Mouse (Mus musculus): ENCODE measurements around the gene Efna3.

GRCm38 (mm10) chr3:89351271-89351670 is 28.5 kb upstream of the Efna3 start:
- no peak for TF ChIP-seq POLR2A (IDR thresholded peaks at IDR 0.05; ENCODE audit: insufficient read depth, low read depth, low read length)
- TF ChIP-seq CTCF (IDR thresholded peaks at IDR 0.05; ENCODE audit: insufficient read depth, low read depth, low read length) = no peak
